Mouse (Mus musculus) megakaryocyte, adult 5-6 weeks (primary cell): ENCODE measurements around the gene Mif4gd. TPM values are rescaled to one million over a fixed set of nuclear protein-coding genes. Genes with fewer than 3 reads are reported as not detected.

Experiments
- ATAC-seq: 2 replicates; pipeline ENCODE4 v1.8.0; 2016; ENCODE audit warnings: mild to moderate bottlenecking, inconsistent platforms; ENCODE audit not compliant: poor library complexity, severe bottlenecking
- total RNA-seq, 2 experiments: library from RNA; stranded (forward) in 1 of 2; stranded (reverse) in 1 of 2; fragments of 153-499, 151-499 nt in 1 of 2; fragments of 221-1000, 200-1000 nt in 1 of 2; gene quantifications; 2 replicates each; pipeline versions ENCODE4 v1.2.3 to v1.2.4; 2015 to 2017

Gene Mif4gd
- total RNA-seq, 2 experiments from 2014 or later, result 24.4 to 28.0 TPM

DNA sequence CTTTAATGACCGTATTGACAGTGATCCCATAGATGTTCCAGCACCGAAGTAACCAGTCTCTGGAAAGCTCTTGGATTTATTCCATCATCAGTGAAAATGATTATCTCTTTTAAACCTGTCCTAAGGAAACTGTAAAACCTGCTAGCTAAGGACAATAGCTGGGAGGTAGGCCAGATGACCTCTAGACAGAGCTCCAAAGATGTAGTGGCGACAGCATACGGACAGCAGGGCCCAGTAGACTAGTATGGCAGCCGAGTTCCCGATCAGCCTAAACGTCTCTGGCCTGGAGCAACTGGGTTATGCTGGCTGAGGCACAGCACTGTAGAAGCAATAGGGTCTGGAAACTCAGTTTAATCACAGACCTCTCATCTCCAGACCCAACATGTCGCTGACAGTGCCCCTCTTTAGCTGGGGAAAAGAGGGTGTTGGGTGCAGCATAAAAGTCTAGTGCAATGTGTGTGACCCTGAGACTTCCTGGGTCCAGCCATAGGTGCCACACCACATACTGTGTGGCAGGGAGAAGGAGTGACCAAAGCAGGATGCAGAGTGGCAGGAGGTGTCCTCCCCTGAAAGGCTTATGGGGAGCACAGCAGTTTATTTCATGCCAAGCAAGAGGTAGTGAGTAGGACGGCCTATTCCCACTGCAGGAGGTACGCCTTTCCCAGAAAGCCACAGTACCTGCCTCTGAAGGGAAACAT, 28.2 kb downstream of the Mif4gd start:
- ATAC-seq, result no peak

DNA sequence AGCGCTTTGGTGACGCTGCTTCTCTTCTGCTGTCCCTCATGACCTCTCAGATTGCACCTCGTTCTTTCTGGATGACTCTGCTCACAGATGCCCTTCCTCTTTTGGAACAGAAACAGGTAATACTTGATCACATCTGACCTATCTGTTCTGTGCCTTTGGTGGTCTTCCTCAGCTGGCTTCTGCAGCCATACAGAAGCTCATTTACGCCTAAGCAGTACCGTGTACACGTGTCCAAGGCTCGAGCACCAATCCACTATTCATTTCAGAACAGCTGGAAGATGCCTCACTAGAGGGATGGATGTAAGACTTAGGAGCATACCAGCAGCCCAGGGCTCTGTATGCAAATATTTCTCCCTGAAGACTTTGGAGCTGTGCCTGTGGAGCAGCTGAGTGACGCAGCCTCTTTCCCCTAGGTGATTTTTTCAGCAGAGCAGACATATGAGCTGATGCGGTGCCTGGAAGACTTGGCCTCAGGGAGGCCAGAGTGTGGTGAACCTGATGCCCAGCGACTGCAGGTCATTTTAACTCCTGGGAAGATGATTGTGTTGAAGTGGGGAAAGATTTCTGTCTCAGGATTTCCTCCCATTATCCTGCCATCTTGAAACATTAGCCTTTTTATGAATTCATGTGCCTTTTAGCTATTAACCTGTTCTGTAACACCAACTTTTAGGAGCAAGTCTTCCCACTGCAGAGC, 29.7 kb downstream of the Mif4gd start:
- ATAC-seq, result no peak

DNA sequence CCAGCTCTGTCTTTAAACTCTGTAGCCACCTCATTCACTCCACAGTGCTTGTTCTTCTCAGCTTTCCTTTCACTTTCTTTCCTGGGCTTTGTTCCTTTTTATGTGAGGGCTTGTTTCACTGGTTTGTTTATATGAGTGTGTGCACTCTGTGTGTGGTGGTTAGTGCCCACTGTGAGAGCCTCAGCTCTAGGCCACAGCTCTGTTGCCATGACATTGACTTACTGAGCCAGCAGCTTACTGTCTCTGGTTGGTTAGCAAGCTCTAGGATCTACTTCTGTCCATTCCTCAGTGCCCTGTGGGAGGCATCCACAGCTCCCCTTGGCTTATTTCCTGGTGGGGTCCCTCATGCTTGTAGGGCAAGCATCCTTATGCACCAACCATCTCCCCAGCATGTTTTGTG, 33.7 kb downstream of the Mif4gd start:
- ATAC-seq, result no peak

DNA sequence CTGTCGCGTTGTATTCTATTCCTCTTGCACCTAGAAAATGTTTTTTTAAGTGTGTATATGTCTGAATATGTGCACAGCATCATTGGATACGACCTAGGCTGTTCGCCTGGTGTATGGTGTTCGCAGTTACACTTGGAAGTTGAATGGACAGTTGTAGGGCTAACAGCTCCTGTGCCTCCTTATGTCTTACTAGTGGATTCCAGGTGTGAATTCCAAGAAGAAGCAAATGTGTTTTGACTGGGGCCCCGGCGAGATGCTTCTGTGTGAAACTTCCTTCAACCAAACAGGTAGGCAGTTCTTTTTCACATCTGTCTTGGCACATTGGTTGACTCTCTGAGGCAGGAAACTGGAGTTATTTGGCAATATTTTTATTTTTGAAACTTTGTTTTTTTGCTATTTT, 47.8 kb downstream of the Mif4gd start:
- no peak for ATAC-seq

- peak; percentile 98 for ATAC-seq
These were observed 48.5 kb downstream of the Mif4gd start, which contains the start of gene Nup85 for GRCm38 (mm10) chr11:115564064-115564809. Gene Nup85, plus strand, starts transcription at chr11:115564434.

- ATAC-seq, result no peak
These were observed 49.4 kb downstream of the Mif4gd start for GRCm38 (mm10) chr11:115563406-115563805.

Other genes with a start within 250 kb of the Mif4gd start
- 0.27 TPM in 1 of 2 replicates, not detected in the other for gene Hid1, start 245.2 kb downstream of the Mif4gd start, total RNA-seq (2015)
- gene Hid1, start 245.2 kb downstream of the Mif4gd start, total RNA-seq (2017), result 0.07 and 0.16 TPM in 2 replicates
- 0.21 and 0.58 TPM in 2 replicates for gene Cdr2l, start 231.1 kb downstream of the Mif4gd start, total RNA-seq (2015)
- gene Cdr2l, start 231.1 kb downstream of the Mif4gd start, total RNA-seq (2017), result 0.24 and 0.59 TPM in 2 replicates
- 122 and 124 TPM in 2 replicates for gene Mrpl58, start 209.2 kb downstream of the Mif4gd start, total RNA-seq (2015)
- gene Mrpl58, start 209.2 kb downstream of the Mif4gd start, total RNA-seq (2017), result 86.9 and 95.9 TPM in 2 replicates
- 740 and 790 TPM in 2 replicates for gene Atp5h, start 193.0 kb downstream of the Mif4gd start, total RNA-seq (2015)
- gene Atp5h, start 193.0 kb downstream of the Mif4gd start, total RNA-seq (2017), result 901 and 1,038 TPM in 2 replicates
- gene Kctd2, start 192.8 kb downstream of the Mif4gd start, total RNA-seq (2015), result 19.6 and 21.2 TPM in 2 replicates
- 14.5 and 16.8 TPM in 2 replicates for gene Kctd2, start 192.8 kb downstream of the Mif4gd start, total RNA-seq (2017)
- gene Trim80, start 172.4 kb downstream of the Mif4gd start, total RNA-seq (2015), result not detected in 2 replicates
- not detected in 2 replicates for gene Trim80, start 172.4 kb downstream of the Mif4gd start, total RNA-seq (2017)
- gene Slc16a5, start 150.5 kb downstream of the Mif4gd start, total RNA-seq (2015), result 0.09 and 0.42 TPM in 2 replicates
- 0.08 and 0.15 TPM in 2 replicates for gene Slc16a5, start 150.5 kb downstream of the Mif4gd start, total RNA-seq (2017)
- gene Armc7, start 137.3 kb downstream of the Mif4gd start, total RNA-seq (2015), result 17.2 and 18.5 TPM in 2 replicates
- gene Armc7, start 137.3 kb downstream of the Mif4gd start, total RNA-seq (2017), result 19.8 and 38.6 TPM in 2 replicates
- gene Nt5c, start 121.1 kb downstream of the Mif4gd start, total RNA-seq (2015), result 80.9 and 84.8 TPM in 2 replicates
- 104 and 113 TPM in 2 replicates for gene Nt5c, start 121.1 kb downstream of the Mif4gd start, total RNA-seq (2017)
- gene Jpt1, start 98.6 kb downstream of the Mif4gd start, total RNA-seq (2015), result 211 and 220 TPM in 2 replicates
- 181 and 183 TPM in 2 replicates for gene Jpt1, start 98.6 kb downstream of the Mif4gd start, total RNA-seq (2017)
- gene Sumo2, start 76.7 kb downstream of the Mif4gd start, total RNA-seq (2015), result 507 and 587 TPM in 2 replicates
- gene Sumo2, start 76.7 kb downstream of the Mif4gd start, total RNA-seq (2017), result 367 and 413 TPM in 2 replicates
- 52.2 and 59.7 TPM in 2 replicates for gene Nup85, start 48.5 kb downstream of the Mif4gd start, total RNA-seq (2015)
- 59.5 and 59.9 TPM in 2 replicates for gene Nup85, start 48.5 kb downstream of the Mif4gd start, total RNA-seq (2017)
- 29.0 and 30.2 TPM in 2 replicates for gene Mrps7, start 9.0 kb downstream of the Mif4gd start, total RNA-seq (2015)
- gene Mrps7, start 9.0 kb downstream of the Mif4gd start, total RNA-seq (2017), result 11.7 and 29.8 TPM in 2 replicates
- gene Gga3, start 8.9 kb downstream of the Mif4gd start, total RNA-seq (2015), result 30.8 and 34.0 TPM in 2 replicates
- 24.0 and 34.2 TPM in 2 replicates for gene Gga3, start 8.9 kb downstream of the Mif4gd start, total RNA-seq (2017)
- 5.7 and 8.0 TPM in 2 replicates for gene Slc25a19, start 15.3 kb upstream of the Mif4gd start, total RNA-seq (2015)
- 13.7 and 25.5 TPM in 2 replicates for gene Slc25a19, start 15.3 kb upstream of the Mif4gd start, total RNA-seq (2017)
- gene Grb2, start 95.6 kb upstream of the Mif4gd start, total RNA-seq (2015), result 109 TPM in 2 replicates
- gene Grb2, start 95.6 kb upstream of the Mif4gd start, total RNA-seq (2017), result 68.7 and 124 TPM in 2 replicates
- 16.1 and 17.1 TPM in 2 replicates for gene Tmem94, start 152.5 kb upstream of the Mif4gd start, total RNA-seq (2015)
- gene Tmem94, start 152.5 kb upstream of the Mif4gd start, total RNA-seq (2017), result 15.9 and 18.8 TPM in 2 replicates
- 1.6 and 2.5 TPM in 2 replicates for gene Caskin2, start 200.7 kb upstream of the Mif4gd start, total RNA-seq (2015)
- 1.7 and 3.0 TPM in 2 replicates for gene Caskin2, start 200.7 kb upstream of the Mif4gd start, total RNA-seq (2017)
- gene Tsen54, start 201.8 kb upstream of the Mif4gd start, total RNA-seq (2015), result 2.6 and 5.4 TPM in 2 replicates
- 7.0 and 16.3 TPM in 2 replicates for gene Tsen54, start 201.8 kb upstream of the Mif4gd start, total RNA-seq (2017)
- gene Llgl2, start 211.1 kb upstream of the Mif4gd start, total RNA-seq (2015), result 3.4 and 5.0 TPM in 2 replicates
- 5.2 and 6.0 TPM in 2 replicates for gene Llgl2, start 211.1 kb upstream of the Mif4gd start, total RNA-seq (2017)
- gene Myo15b, start 245.4 kb upstream of the Mif4gd start, total RNA-seq (2015), result 0.51 TPM in 1 of 2 replicates, not detected in the other
- 0.04 and 0.33 TPM in 2 replicates for gene Myo15b, start 245.4 kb upstream of the Mif4gd start, total RNA-seq (2017)